Mouse (Mus musculus): Measurements from ENCODE around the gene Plekha1.

The Plekha1 gene

DNA sequence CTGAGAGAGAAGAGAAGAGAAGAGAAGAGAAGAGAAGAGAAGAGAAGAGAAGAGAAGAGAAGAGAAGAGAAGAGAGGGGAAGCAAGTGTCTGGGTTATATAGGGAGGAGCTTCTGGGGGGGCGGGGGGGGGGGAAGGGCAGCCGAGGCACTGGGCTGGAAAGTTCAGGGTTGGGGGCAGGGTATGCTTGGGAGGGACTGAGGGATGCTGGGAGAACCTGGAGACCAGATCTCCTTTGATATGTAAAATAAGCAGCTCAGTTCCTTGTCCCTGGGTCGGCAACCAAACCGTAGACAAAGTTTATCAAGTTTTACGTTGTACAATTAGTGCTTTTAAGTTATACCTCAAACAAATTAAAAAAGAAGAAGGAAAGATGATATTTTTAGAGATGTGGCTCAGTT, 5.6 kb upstream of the Plekha1 start:
- DNase-seq (ENCODE audit: low spot score) = no peak

DNA sequence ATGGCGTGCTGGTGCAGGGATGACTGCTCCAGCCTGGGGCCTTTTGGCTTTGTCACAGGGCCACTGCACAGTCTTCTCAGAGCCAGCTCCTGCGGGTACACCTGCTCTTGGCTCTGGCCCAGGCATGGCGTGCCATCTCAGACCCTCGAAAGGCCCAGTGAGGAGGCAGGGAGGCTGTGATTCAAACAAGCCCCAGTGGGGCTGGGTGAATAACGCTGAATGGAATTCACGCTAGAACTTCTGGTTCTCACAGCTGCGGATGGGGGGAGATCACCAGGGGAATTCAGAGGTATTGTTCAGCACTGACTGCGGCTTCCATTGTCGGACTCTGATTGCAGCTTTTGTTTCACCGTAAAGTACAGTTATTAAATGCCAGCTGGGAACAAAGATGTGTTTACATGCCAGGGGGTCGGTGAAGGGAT, 4.8 kb upstream of the Plekha1 start:
- no peak for DNase-seq (ENCODE audit: low spot score)

DNA sequence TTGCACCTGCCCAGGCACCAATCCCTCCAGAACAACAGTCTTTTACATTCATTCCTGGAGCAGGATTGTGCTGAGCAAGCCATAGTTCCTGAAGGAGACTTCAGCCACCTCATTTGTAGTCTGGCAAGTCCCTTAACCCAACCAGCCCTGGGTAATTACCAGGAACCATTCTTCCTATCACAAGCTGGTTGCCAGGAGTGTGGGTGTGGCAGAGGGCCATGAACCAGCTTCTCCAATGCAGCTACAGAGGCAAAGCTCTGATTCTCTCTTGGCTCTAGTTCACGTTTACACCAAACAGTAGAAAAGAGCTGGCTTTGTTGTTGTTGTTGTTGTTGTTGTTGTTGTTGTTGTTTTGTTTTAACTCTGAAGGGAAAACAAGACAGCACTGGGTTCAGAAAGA, 3.1 kb upstream of the Plekha1 start:
- DNase-seq (ENCODE audit: low spot score) = peak; percentile 23

DNA sequence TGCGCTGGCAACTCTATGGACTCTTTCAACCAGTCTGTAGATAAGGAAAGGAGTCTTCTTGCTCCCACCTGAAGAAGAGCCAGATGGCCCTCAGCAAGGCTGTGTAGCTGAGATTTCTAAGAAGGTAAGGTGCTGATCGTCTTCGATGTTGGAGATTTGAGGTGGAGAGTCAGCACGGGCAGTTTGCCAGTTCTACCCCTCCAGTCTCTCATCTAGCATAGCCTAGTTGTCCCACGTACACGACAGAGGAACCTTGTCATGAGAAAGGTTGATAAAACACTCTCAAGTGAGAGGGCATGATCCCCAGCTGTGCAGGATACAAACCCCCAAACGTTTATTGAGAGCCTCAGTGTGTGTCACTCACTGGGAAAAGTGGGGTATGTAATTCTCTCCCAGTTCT, 845 bp upstream of the Plekha1 start:
- DNase-seq (ENCODE audit: low spot score) = no peak

DNA sequence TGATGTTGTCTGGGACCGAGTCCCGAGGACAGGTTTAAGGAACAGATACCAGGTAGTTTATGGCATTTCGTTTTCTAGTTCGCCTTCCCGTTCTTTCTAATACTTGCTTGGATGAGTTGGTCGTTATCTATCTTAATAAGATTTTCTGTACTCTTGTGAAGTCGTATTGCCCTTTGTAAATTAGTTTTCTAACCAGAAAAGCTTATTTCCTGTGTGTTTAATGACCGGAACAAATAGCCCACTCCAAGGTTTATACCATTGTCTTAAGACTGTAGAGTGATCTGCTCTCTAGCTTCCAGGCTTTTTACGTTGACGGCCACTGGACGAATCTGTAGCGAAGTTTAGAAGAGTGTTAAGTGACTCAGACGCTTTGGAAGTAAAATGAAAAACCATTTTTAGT, 1.1 kb downstream of the Plekha1 start:
- no peak for DNase-seq (ENCODE audit: low spot score)

DNA sequence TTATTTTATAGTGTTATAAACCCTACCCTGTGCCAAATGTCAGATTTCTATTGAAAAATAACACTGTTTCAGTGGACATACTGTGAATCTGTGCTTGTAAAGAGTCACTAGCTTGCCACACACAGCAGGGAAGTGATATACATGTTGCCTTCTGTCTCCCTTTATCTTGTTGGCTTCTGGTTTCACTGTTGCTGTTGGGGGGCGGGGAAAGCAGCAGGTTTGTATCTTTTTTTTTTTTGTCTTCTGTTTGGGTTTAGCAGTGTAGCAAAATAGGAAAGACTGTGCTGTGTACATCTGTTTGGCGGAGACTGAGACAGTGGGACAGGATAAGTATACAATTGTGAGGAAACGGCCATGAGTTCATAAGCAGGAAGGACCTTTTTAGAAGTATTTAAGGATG, 1.7 kb downstream of the Plekha1 start:
- no peak for DNase-seq (ENCODE audit: low spot score)

DNA sequence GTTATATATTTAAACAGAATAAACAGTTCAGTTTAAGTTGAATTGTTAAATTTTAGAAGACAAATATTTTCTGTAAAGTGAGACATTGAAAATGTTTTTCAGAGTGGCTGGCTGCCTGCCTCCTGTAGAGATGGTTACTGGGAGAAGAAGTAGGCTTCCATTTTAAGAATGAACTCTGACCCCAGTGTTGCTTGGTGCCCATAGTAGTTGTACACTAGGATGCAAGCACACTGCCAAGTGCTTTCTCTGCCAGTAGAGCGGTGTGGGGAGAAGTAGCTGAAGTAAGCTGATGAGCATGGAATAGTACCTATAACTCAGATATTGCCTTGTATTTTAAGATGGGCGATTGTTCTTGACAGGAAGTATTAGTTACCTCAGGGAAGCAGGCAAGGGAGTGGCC, 18.6 kb downstream of the Plekha1 start:
- DNase-seq (ENCODE audit: low spot score) = peak; percentile 26

DNA sequence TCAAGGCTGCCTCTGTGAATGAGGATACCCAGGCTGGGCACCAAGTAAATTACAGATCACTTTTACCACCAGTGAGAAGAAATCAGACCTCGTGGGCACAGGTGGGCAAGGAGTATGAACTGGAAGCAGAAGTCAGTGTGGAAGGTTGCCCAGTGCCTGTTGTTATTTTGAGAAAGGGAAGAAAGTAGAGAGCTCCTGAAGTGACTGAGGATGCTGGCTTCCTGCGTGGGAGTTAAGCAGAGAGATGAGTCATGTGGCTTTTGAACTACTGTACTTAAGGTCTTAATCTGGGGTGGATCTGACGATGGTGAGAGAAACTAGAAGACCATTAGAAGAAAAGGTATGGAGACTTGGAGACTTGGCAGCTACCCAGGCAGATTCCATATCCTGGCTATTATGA, 20.7 kb downstream of the Plekha1 start:
- DNase-seq (ENCODE audit: low spot score) = no peak

DNA sequence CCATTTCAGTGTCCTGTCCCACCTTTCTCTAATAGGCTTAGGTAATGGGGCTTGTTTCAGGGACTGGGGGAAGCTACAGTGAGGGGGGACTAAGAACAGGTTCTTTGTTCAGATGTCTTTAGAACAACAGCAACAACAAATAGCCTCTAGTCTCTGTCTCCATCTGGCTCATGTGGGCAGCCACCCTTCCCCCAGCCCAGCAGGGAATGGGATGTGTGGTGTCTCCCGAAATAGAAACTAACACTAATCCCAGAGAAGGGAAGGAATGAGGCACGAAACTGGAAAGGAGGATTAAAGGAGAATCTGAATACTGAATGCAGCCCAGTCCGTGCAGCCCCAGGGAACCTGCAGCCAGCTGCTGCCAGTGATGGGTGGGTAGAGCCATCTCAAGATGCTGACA, 22.4 kb downstream of the Plekha1 start:
- DNase-seq (ENCODE audit: low spot score) = no peak

DNA sequence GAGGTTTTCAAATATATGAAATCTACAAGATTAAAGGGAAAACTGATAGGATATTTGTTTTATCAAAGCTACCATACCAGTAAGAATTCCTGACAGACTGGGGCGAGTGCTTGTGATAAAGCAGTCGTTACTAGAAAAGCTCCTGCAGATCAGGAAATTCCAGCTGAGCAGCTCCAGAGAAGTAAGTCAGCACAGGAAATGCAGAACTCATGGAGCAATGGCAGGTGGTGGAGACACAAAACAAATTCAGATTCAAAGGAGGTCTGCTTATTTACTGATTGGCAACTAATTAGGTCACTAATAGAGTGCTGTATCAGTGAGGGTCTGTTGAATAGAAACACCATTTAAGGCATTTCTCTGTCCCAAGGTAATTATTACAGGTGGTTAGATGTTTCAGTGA, 25.3 kb downstream of the Plekha1 start:
- no peak for DNase-seq (ENCODE audit: low spot score)

DNA sequence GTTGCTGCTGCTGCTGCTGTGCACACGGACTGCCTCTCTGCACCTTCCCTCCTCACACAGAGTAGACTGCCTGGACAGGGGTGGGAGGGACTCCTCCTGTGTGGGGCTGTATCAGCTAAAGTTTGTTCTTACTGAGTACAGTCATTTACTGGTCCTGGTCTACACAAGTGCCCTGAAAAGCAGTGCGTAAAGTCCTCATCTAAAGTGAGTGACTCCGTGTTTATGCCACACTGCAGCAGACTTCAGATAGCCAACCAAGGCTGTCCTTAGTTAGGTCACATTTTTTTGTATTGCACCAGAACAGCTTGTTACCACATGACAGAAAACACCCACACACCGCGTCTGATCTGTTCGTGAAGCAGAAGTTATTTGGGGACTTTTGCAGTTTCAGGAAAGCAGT, 27.4 kb downstream of the Plekha1 start:
- peak; percentile 53 for DNase-seq (ENCODE audit: low spot score)

DNA sequence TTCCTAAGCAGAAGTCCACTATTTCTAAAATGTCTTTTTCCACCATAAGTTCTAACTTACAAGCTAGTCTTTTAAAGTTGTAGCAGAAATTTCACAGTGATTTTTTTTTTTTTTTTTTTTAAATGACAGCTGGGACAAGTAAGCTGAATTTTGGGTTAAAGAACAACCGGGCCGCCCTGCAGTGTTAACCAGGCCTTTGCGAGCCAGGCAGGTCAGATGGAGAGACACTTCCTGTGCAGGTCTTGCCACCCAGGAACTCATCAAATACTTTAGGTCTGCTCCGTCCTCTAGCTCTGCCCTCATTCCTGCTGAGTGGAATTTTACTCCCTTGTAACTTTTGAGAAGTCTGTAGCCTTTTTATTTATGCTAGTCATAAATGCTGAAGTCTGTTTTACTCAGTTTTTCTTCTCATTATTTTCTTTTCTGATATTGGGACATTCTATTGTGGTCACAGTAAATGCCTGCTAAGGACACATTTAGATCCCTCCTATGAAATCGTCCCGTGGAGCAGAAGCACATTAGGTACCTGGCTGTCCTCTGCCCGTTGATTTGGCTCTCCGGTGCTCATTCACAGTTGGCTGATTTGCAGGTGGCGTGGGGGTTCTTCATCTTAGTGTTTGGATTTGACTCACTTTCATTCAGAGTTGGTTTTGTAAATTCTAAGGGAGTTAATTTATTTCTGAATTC, 29.5 kb downstream of the Plekha1 start:
- no peak for DNase-seq (ENCODE audit: low spot score)

DNA sequence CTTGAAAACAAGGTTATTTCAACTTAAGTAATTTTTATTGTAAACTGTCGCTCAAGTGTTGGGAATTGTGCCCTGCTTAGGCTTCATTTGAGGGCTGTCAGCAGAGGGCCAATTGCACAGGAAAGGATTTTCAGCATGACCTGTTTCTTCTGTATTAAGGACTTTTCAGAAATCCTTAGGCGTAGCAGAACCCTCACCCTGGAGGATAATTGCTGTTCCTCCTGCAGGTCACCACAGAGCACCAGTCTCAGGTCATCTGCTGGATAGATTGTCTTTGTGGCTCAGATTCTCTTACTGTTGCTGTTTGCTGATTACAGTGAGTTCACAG, 30.0 kb downstream of the Plekha1 start:
- DNase-seq (ENCODE audit: low spot score) = no peak

DNA sequence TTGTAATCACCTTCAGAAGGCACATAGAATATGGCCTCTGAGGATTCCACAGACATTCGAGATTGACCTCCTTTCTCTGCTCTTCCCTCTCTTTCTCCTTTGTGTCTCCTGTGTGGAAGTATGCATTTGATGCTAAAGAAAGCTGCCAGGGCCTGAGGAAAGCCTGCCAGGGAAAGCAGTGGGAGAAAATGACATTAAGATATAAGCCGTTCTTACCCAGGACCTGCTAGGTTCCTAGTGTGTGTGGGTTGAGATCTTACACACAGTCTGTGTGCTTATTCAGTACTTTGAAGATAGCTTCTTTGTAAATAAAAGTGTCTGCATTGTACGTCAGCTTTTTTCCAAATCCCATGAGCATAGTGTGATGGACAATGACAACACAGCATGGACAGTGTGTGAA, 30.5 kb downstream of the Plekha1 start:
- no peak for DNase-seq (ENCODE audit: low spot score)

DNA sequence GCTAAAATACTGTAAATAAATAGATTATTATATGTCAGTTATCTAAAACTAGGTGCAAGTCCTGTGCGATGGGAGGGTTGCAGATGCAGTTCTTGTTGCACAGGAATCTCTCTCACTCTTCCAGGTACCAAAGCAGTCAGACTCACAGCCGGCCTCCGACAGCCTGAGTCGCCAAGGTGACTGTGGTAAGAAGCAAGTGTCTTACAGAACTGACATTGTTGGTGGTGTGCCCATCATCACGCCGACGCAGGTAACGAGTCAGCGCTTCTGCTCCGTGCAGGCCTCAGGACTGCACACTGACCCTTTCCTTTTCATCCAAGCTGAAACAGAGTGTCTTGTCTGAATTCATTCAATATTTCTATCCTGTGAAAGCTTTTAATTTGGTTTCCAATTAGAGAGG, 31.6 kb downstream of the Plekha1 start:
- no peak for DNase-seq (ENCODE audit: low spot score)

DNA sequence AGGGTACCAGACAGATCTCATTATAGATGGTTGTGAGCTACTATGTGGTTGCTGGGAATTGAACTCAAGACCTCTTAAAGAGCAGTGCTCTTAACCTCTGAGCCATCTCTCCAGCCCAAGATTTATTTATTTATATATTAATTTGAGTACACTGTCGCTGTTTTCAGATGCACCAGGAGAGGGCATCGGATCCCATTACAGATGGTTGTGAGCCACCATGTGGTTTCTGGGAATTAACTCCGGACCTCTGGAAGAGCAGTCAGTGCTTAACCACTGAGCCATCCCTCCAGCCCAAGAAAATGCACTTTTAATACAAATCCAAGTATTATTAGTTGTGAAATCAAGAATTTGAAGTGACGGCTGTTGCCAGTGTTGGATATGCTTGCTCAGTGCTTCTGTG, 32.8 kb downstream of the Plekha1 start:
- peak; percentile 18 for DNase-seq (ENCODE audit: low spot score)

DNA sequence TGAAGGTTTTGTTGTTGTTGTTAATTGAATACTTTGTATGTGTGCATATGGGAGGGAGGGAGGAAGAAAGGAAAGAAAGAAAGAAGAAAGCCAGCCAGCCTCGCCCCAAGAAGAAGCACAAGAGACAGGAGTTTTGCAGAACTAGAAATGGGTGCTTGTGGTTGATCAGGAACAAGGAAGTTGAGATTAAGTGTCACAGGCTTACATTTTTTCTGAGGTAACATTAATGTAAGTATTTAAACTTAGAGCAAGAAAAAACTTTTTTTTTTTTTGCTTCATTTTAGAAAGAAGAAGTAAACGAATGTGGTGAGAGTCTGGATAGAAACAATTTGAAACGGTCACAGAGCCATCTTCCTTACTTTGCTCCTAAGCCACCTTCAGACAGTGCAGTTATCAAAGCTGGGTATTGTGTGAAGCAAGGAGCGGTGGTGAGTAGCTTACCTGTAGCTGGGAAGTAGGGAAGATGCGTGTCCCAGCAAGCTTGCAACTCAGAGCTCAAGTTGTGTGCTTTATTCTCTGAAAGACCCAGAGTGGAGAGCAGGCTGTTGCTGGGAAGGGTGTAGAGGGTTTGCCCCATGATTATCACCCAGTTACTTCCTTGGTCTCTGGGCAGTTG, 34.8 kb downstream of the Plekha1 start:
- no peak for DNase-seq (ENCODE audit: low spot score)

DNA sequence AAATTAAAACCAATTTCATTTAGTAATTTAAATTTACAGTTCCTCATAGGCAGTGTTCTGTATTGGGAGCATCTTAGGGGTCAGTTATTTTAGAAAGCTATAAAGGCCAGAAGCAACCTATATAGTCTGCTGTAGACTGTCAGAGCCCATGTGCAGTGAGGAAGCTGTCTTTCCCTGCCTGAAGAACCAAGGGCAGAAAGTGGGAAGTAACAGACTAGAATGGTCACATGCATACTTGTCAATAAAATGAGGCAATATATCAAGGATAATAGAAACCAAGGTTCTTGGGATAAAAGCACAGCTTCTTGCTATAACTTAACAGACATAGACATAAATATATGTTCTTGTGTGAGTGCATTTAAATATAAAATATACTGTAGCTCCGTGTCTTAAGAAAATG, 37.4 kb downstream of the Plekha1 start:
- no peak for DNase-seq (ENCODE audit: low spot score)

DNA sequence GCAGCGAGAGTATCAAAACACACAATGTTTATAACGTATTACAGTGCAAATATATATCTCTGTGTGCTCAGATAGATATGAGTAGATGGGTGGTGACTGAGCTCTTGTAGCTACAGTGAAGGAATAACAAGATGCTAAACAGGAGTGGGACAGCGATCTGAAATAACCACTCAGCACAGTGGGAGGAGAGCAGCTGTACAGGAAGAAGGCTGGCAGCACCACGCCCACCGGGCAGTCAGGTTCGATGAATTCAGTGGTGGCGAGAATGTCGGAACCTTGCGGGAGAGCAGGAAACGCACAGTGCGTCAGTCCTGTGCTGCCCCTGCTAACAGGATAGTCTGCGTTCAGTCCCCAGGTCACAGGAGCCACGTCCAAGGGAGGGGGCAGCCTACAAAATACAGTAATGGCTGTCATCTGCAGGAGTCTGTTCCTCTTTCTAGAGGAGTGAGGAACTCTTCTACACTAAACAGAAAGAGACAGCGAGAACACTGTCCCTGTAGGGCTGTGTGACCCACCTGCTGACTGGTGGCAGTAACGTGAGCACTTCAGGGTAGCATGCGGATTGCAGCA, 38.0 kb downstream of the Plekha1 start:
- DNase-seq (ENCODE audit: low spot score) = no peak

DNA sequence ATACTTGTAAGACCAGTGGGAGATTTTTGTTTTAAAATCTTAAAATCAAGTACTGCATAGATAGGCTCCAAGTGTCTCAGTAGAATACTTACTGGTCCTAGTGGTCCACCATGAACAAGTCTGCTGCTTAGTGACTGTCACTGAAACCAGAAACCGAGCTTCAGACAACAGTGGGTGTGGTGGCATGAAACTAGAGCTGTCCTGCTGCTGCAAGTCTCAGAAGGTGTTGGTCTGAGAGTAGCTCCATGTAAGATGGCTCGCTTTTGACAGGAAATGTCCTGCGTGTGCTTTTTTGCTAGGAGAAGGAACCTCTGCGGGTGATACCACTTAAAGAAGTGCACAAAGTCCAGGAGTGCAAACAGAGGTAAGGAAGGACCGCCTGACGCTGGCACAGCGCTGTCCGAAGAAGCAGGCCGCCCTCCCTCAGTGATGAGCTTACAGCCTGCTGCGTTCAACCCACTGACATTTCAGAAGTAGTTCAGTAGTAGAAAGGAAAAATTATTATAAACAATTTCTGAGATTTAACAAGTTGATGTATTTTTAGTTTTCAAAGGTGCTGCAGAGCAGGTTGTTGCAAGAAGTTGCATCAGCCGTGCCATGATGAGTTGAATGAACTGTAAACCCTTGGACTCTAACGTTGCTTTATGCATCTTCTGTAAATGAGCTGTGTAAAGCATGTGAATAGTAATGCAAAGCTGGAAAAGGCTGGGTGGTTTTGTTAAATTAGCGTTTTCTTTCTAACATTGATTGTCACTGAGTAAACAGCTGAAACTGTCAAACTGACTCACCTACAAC, 39.2 kb downstream of the Plekha1 start:
- no peak for DNase-seq (ENCODE audit: low spot score)

DNA sequence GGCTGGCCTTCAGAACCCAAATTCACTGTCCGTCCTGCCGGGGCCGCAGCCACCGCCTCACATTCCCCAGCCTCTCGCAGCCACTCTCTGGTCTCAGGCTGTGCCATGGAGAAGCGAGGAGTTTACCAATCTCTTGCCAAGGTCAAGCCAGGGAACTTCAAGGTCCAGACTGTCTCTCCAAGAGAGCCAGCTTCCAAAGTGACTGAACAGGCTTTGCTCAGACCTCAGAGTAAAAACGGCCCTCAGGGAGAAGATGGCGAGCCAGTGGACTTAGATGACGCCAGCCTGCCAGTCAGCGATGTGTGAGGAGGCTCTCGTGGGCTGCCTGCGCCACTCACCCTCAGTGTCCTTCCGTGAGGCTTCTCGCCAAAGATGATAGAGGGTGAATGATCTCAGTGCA, 45.3 kb downstream of the Plekha1 start:
- DNase-seq (ENCODE audit: low spot score) = no peak

DNA sequence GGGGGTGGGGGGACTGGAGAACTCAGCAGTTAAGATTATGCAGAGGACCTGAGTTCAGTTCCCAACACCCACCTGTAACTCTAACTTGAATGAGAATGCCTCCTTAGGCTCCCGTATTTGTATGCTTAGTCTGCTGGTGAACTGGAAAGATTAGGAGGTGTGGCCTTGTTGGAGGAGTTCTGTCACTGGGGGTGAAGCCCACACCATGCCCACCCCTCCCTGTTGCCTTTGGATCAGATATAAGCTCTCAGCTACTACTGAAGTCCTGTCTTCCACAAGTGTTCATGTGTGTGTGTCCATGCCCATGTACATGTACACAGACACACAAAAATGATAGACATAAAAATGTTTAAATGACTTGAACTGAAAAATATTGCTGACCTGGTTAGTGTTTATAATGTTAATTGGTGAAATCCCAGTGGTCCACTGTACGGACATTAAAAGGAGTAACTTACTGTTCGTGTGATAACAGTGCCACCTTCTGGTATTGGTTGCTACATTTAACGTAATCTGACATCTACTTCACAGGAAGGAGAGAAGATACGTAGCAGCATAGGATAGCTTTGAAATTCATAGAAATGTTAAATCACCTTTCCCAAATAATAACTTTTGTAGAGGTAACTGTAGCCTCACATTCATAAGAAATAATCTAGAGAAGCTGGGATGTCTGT, 49.3 kb downstream of the Plekha1 start:
- DNase-seq (ENCODE audit: low spot score) = peak; percentile 54

DNA sequence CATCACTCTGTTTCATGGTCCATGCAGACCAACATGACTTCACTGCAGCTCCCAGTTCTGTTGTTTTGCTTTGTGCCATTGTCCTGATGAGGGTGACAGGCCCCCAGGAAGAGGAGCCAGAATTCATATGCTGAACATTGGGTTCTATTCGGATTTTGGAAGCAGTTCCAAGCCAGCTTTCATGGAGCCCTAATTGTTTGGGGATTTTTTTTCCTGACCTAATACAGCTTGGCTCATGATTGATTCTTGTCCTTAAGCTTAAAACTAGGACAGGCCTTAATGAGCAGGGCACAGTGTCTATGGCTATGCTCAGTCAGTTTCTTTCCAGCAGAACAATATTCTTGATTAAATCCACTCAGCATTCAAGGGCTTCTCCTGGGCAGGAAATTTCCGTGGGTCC, 52.7 kb downstream of the Plekha1 start:
- no peak for DNase-seq (ENCODE audit: low spot score)

Data from adipocyte (in vitro differentiated cells).